Mouse (Mus musculus) lung, adult 2 months (tissue): Measurements from ENCODE around the gene Bst1. TPM values are rescaled to one million over a fixed set of nuclear protein-coding genes. Genes with fewer than 3 reads are reported as not detected.

Source experiments
- DNase-seq: peaks from one replicate; pipeline ENCODE4 v3.0.0; 2022
- H3K4me1 ChIP-seq: fragments of 200-500 bp; 2 replicates; pipeline ENCODE4 v1.6.1; 2011; ENCODE audit warnings: low read length; ENCODE audit not compliant: control insufficient read depth, insufficient read depth
- H3K4me3 ChIP-seq: fragments of 200-500 bp; replicated peaks from 2 replicates; pipeline ENCODE3; 2011; ENCODE audit warnings: low read depth, mild to moderate bottlenecking, control low read depth, low read length; ENCODE audit errors: extremely low read depth
- CTCF ChIP-seq: fragments of 200-500 bp; IDR thresholded peaks from 2 replicates; pipeline ENCODE4 v1.5.1; 2011; ENCODE audit warnings: mild to moderate bottlenecking, low read length, control low read depth; ENCODE audit not compliant: insufficient read depth
- POLR2A ChIP-seq: fragments of 200-500 bp; IDR thresholded peaks from 2 replicates; pipeline ENCODE4 v1.6.1; 2011; ENCODE audit warnings: low read depth, mild to moderate bottlenecking, control low read depth, low read length, borderline replicate concordance; ENCODE audit errors: extremely low read depth
- WGBS: fragments of 180-500 bp; shearing (Covaris S2); methylation state at CpG from one replicate; pipeline ENCODE4 v1.1.7; 2018; 5-methylcytosine and 5-hydroxymethylcytosine counted together
- polyA plus RNA-seq: library from polyadenylated mRNA; depleted of rRNA; stranded (reverse); fragments of >200 nt; gene quantifications from 2 replicates; pipeline ENCODE4 v1.2.3, GENCODE M21; 2012

Bst1 gene
- polyA plus RNA-seq, 1 experiment: 8.4 TPM

GRCm38 (mm10) chr5:43847555-43847954 is 28.9 kb downstream of the Bst1 start:
- no peak overlapping the region for H3K4me3 ChIP-seq
- TF ChIP-seq POLR2A: no peak
- no peak for TF ChIP-seq CTCF
- DNase-seq: no peak
- peaks cover 5% of the 10 kb centered on the region; the same call in 1 of the 2 replicates for H3K4me1 ChIP-seq

- peaks cover 4% of the 10 kb centered on the region; the same call in 1 of the 2 replicates for H3K4me1 ChIP-seq
- 85% methylated on average over 3 of the region's 3 CpGs for WGBS
- no peak for DNase-seq
- TF ChIP-seq POLR2A (no peak), CTCF (no peak)
- no peak overlapping the region for H3K4me3 ChIP-seq
These were observed 29.6 kb downstream of the Bst1 start for GRCm38 (mm10) chr5:43848275-43848674.

GRCm38 (mm10) chr5:43853096-43853867 is 34.6 kb downstream of the Bst1 start:
- TF ChIP-seq CTCF (no peak), POLR2A (no peak)
- 58% methylated on average over 11 of the region's 11 CpGs for WGBS
- peaks cover 11% of the 10 kb centered on the region for H3K4me1 ChIP-seq
- H3K4me3 ChIP-seq: no peak overlapping the region
- no peak for DNase-seq

DNA sequence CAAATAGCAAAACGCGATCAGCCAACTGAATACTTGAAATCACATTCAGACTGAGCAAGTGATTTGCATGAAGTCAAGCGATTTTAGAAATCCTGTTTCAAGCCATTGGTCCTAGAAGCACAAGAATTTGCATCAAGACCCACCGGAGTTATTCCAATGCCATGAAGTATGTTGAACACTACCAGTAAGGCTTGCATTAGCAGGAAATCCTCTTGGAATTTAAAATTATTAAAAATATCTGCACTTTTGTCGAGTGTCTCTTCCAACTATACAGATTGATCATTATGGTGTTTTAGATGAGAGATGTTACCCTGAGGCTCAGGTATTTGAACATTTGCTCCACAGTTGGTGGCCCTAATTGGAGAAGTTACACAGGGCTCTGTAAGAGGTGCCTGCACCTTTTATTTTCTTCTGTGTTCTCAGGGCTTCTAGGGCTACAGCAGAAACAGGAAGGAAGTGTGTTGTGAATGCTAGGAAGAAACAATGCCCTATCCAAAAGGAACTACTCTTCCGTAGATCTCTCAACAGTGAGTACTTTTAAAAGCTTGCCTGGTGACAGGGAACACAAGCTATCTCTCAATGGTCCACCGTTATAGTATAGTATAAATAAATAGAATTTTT is 35.3 kb downstream of the Bst1 start:
- DNase-seq: no peak
- WGBS: 58% methylated on average over 7 of the region's 7 CpGs
- no peak for TF ChIP-seq POLR2A
- no peak for TF ChIP-seq CTCF
- Histone ChIP-seq H3K4me3 (no peak overlapping the region), H3K4me1 (peaks cover 11% of the 10 kb centered on the region)

GRCm38 (mm10) chr5:43855769-43856168 is 37.1 kb downstream of the Bst1 start:
- peaks cover 11% of the 10 kb centered on the region for H3K4me1 ChIP-seq
- no peak overlapping the region for H3K4me3 ChIP-seq
- no peak for DNase-seq
- 1% methylated on average over 2 of the region's 2 CpGs for WGBS
- no peak for TF ChIP-seq CTCF
- no peak for TF ChIP-seq POLR2A

- no peak overlapping the region for H3K4me3 ChIP-seq
- WGBS: 80% methylated on average over 8 of the region's 8 CpGs
- no peak for DNase-seq
- H3K4me1 ChIP-seq: peaks cover 8% of the 10 kb centered on the region
- TF ChIP-seq POLR2A: no peak
- no peak for TF ChIP-seq CTCF
These were observed 41.0 kb downstream of the Bst1 start for GRCm38 (mm10) chr5:43859663-43860062.

- H3K4me1 ChIP-seq: peaks cover 3% of the 10 kb centered on the region
- DNase-seq: no peak
- no peak overlapping the region for H3K4me3 ChIP-seq
- WGBS: 93% methylated on average over 5 of the region's 5 CpGs
- TF ChIP-seq CTCF: no peak
- no peak for TF ChIP-seq POLR2A
These were observed 41.4 kb downstream of the Bst1 start for GRCm38 (mm10) chr5:43860096-43860495.

DNA sequence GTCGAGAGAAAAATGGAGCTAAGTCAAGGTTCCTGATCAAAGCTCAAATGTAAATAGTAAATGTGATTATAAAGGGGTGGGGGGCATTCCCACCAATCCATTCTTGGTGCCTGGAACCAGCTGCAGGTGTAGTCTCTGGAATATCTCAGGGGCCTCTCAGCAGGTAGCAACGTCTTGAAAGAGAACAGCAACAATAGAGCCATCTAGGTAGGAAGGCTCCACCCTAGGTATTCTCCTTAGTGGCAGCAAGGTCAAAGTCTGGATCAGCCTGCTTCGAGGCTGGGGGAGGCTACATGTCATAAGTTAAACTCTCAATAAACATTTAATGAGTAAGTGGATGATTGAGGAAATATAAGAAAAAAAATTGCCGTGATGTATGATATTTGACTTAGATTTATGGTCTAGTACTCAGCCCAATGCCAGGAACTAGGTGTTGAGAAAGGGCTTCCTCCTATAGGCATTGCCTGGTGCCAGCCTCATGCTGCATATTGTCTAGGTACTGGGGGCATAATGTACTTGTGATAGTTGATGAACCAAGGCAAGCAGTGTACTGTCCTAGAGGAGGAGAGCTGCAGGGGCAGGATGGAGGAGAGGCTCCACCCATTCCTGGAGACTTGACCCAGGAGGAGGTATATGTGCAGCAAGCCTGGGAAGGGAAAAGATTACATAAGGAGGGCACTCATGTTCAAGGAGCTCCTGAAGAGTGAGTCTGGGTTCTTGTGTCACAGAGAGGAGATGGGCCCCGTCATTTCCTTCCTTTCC is 42.2 kb downstream of the Bst1 start:
- 46% methylated on average over 5 of the region's 5 CpGs for WGBS
- DNase-seq: no peak
- H3K4me1 ChIP-seq: peaks cover 3% of the 10 kb centered on the region
- no peak overlapping the region for H3K4me3 ChIP-seq
- TF ChIP-seq POLR2A: no peak
- no peak for TF ChIP-seq CTCF

- no peak for DNase-seq
- TF ChIP-seq POLR2A: no peak
- TF ChIP-seq CTCF: no peak
- Histone ChIP-seq H3K4me3 (no peak overlapping the region), H3K4me1 (no peaks in the 10 kb centered on the region; the same call in 1 of the 2 replicates)
- 64% methylated on average over 6 of the region's 6 CpGs for WGBS
These were observed 45.0 kb downstream of the Bst1 start for GRCm38 (mm10) chr5:43863642-43864041.
